Mouse (Mus musculus) adrenal gland, adult 2 months (tissue): ENCODE data around the gene Asb10. TPM values are rescaled to one million over a fixed set of nuclear protein-coding genes. Genes with fewer than 3 reads are reported as not detected.
"Not testable (repeated sequence)": the region's sequence is repeated elsewhere in the genome, so short reads cannot be mapped to it uniquely, and the experiment has no call there.

Experiments
- DNase-seq: peaks from one replicate; pipeline ENCODE4 v3.0.0; 2021
- long read RNA-seq: library from polyadenylated mRNA; stranded (forward); transcript quantifications from one replicate; pipeline ENCODE4 v2.0.0, GENCODE M21; 2021
- polyA plus RNA-seq: library from polyadenylated mRNA; depleted of rRNA; stranded (reverse); fragments of >200 nt; gene quantifications from 2 replicates; pipeline ENCODE4 v1.2.3, GENCODE M21; 2012; rRNA removed
- total RNA-seq, 2 experiments: library from RNA; stranded (reverse); gene quantifications; 2 replicates each; pipeline ENCODE4 v1.2.3; 2021

Gene Asb10
- total RNA-seq, result not detected
- 0.30 and 0.76 TPM in 2 replicates for polyA plus RNA-seq
- long read RNA-seq, result 0 reads

DNA sequence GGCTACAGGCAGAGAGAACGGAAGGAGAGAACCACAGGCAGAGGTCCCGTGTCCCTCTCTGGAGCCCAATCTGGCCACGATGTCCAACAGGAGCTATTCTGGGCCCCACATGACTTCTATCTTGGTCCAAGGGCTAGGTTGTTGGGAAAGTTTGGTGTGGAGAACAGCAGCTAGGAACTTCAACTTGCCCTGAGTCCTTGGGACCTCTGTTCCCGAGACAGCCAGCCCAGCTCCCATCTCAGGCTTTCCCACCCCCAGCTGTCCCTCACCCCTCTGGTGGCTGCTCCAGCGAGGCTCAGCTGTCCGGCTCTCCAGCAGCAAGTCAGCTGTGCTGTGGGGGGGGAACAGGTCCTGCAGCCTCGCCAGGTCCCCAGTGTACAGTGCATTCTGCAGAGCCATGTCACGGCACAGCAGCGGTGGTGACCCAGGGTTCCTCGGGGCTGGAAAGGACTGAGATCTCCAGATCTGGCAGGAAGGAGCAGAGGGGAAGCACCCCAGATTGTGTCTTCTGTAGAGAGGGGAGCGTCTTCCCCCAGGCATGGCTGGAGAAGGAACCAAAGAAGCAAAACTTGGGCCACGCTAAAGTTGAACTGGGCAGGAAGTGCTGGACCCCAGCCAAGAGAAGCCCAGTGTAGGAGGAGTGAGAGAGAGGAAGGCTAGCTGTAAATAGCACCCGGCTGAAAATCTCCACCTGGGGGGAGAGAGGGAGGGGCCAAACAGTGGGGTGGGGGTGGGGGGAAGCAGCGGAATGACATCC is at the start of gene Asb10:
Gene Asb10, minus strand, starts transcription at position 592 of the 757 bp plus-strand sequence.
- peak; percentile 51 for DNase-seq

DNA sequence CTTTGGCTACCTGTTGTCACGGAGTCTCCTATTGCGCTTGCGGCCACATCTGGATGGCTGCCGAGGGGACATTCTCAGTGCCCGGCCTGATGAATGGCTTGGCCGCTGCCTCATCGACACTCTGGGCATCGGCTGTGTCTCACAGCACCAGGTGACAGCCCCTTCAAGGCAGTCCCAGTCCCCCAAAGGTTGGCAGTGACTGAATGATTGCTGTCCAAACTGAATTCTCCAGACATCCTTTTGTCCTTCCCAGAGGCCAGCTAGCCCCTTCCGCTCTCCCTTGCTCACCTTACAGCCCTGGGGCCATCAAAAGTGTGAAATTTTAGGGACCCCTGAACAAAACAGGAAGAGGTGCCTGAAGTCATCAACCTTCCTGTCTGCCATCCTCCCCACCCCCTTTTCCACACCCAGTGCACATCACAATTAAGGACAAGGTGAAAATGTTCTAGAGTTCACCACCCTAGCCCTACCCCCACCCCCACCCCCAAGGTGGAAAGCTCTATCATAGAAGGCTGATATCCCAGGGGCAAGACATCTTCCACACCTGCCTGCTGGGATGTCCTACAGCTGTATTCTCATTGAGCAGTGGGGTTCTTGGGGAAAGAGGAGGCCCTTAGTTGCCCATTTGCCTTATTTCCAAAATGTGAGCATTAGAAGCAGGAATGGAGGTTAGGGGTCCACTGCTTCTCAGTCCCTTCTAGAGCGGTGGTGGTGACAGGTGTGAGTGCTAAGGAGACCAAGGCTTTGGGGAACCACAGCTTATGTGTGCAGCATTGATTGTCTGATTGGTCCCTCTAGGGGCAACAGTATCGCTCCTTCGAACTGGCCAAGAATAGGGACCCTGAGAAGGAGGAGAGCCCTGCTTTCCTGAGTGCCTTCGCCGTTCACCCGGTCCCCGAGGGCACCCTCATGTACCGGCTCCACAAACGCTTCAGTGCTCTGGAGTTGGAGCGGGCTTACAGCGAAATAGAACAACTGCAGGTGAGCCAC is 49.0 kb upstream of the Asb10 start:
- DNase-seq, result no peak

DNA sequence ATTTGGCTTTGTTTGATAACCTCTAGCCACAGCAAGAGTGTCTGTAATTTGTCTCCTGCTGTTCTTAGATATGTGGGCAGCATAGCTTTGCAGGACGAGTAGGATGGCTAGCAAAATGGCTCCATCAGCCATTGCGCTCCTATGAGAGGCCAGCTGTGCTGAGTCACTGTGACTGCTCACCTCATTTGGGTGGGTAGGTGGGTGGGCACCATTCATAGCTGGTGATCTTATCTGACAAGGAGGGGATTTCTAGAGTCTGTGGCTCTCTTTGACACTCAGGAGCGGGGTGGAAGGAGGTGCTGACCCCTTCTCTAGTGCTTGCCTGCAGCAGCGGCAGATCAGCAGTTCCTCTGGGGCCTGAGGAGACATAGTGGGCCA is 46.4 kb upstream of the Asb10 start:
- DNase-seq, result no peak

DNA sequence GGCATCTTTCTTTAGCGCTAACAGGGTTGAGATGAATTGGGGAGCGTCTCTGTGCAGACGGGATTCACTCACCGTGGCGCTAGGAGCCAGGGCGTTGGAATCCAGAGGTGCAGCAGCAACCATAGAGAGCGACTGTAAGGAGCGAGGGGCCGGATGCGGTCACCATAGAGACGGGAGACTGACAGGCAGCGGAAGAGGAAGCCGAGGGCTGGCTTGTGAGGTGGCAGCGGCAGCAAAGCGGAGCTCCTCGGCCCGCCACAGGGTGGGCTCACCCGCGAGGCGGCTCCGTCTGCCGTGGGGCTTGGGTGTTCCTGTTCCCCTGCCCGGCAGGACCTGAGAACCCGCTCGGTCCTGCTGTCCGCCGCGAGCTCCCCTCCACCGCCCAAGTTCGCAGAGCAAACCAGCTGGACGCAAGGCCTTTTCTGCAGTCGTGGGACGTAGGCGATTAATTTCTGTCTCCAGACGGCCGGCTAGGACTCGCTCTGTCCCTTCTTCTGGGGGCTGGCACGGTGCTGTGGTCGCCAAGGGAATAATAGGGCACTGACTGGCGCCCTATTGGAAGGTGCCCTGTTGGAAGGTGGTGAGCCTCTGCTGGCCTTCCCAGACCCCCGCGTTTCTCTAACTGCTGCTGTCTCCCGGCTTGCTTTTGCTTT is 45.9 kb upstream of the Asb10 start, which contains the start of gene Chpf2:
Gene Chpf2, plus strand, starts transcription at position 195 of the 653 bp plus-strand sequence.
- DNase-seq, result peak; percentile 90

DNA sequence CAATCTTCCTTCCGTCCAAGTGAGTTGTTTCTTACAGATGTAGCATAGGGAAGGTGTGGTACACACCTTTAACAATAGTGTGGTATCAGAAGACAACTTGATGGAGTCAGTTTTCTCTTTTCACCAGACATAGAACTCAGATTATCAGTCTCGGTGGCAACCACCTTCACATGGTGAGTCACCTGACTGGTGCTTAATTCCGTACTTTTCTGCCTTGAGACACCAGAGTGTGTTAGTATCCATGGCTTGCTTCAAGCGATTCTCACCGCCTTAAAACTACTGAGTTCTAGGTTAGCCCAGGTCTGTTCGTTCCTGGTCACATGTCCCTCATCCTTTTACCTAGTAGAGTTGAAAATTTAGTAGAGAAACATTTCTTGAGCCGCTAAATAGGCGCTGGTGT is 45.3 kb upstream of the Asb10 start:
- DNase-seq, result no peak

DNA sequence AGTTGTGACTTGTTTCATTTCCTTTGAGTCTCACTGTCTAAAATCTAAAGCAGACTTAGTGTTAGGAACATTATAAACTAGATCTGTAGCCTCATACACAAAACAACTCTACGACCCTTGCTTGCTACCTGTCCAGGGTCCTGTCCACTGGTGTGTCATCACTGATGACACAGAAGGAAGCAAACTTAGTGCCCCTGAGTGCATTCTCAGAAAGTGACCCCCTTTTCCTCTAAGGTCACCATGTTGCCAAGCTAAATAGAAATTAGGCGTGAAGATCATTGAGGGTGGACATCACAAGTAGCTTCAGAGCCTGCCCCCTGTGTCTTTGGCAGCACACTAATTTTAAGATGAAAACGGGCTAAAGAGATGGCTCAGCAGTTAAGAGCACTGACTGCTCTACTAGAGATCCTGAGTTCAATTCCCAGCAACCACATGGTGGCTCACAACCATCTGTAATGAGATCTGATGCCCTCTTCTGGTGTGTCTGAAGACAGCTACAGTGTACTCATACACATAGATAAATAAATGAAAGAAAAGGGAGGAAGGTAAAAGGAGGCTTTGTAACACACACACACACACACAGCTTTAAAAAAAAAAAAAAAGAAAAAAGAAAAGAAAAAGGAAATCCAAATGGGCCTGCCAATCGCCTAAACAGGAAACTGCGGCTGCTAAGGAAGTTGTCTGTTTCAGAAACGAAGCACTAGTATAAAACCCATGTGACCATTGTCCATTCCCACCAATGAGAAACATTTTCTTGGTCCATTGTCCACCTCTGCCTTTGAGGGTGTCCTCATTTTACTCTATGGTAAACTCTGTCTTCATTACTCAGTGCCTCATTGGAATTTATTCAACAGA is 37.6 kb upstream of the Asb10 start:
- DNase-seq, result no peak

GRCm38 (mm10) chr5:24577183-24577929 is 36.6 kb upstream of the Asb10 start, which contains the start of gene Abcf2:
TSS of gene Abcf2 (minus strand) at chr5:24577467.
- DNase-seq, result peak; percentile 100

- DNase-seq, result no peak
Observed at GRCm38 (mm10) chr5:24576801-24577182, 36.0 kb upstream of the Asb10 start.

- no peak for DNase-seq
Observed at GRCm38 (mm10) chr5:24575948-24576347, 35.2 kb upstream of the Asb10 start.

- no peak for DNase-seq
Observed at GRCm38 (mm10) chr5:24556709-24557108, 15.9 kb upstream of the Asb10 start, which contains the start of gene 4931409K22Rik. TSS of gene 4931409K22Rik (minus strand) at chr5:24556809.

DNA sequence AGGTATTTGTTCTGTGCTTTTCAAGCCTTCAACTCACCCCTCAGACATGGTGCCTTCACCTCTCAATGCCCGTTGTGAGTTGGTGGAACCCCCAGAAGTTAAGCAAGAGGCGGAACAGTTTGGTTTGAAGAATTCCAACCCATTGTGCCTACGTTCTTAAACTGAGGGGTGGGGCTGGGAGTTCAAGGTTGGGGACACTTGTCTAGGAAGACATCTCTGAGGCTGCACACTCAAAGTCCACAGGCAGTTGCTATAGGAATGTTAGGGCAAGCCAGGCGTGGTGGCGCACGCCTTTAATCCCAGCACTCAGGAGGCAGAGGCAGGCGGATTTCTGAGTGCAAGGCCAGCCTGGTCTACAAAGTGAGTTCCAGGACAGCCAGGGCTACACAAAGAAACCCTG is 14.6 kb upstream of the Asb10 start:
- DNase-seq, result not testable (repeated sequence)

DNA sequence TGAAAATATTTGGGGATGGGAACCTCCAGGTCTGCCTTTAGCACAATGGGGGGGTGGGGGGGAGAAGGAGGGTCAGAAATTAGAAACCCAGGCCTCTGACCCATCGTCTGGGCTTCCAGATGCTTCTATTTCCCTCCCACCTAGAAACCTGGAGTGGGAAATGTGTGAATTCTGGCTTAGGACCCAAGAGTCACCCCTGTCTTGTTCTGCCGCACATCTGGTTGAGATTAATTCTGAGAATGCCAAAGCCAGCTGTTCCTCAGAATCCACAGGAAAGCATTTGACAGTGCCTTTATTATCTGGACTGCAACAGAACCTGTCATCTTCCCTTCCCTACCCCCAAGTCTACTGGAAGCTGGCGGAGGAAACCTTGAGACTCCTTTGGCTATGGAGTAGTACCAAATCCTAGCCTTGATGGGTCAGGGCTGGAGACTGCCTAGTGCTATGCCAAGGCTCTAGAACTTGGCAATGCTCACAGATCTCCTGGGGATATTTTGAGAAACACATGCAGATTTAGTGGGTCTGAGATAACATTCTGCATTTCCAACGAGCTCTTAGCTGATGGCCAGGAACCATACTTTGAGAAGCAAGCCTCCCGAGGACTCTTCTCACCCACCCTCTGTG is 13.0 kb upstream of the Asb10 start:
- no peak for DNase-seq

GRCm38 (mm10) chr5:24551317-24551688 is 10.5 kb upstream of the Asb10 start:
- no peak for DNase-seq

GRCm38 (mm10) chr5:24550598-24551316 is 10.0 kb upstream of the Asb10 start:
- no peak for DNase-seq

DNA sequence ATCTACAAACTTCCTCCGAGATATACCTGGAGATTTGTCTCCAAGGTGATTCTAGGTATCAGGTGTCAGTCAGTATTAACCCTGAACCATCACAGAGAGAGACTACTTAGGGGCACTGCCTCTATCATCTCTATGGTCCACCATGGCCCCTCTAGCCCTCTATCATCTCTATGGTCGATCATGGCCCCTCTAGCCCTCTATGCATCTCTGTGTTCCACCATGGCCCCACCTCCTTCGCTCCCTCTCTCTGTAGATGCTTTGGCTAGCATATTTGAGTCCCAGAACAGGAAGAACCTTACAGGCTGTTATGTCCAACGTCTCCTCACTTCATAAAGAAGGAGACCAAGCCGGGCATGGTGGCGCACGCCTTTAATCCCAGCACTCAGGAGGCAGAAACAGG is 1.9 kb upstream of the Asb10 start:
- no peak for DNase-seq

DNA sequence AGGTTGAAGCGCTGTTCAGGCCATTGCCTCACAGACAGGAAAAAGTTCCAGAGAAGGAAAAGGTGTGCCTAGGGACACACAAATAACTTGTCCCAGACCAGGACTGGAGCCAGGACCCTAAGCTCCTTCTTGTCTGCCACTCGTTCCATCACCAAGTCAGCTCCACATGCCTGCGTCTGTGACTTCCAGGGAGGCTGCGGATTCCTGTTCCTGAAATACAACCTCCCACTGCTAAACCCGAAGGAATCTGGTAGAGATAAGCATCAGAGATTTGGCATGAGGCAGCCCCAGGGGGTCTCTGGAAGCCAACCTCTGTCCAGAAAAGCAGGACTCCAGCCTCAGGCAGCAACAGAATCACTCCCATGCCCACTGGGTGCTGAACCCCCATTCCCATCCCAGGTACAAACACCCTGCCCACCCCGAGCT is 379 bp upstream of the Asb10 start:
- no peak for DNase-seq

GRCm38 (mm10) chr5:24539571-24540296 is 1.0 kb downstream of the Asb10 start:
- no peak for DNase-seq

DNA sequence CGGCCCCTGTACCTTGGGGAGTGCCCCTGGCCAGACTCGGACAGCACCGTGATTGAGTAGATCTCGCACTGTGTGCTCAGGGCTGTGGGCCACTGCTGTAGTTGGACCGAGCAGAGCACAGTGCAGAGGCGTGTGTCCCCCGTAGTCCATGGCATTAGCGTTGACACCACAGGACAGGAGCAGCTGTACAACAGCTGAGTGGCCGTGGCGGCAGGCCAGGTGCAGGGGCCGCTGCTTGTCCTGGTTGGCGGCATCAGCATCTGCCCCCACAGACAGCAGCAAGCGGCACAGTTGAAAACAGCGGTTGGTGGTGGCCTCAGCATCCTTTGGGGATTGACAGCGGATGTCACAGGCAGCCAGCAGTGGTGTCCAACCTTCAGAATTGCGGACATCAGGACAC is 3.2 kb downstream of the Asb10 start:
- no peak for DNase-seq

- peak; percentile 66 for DNase-seq
Observed at GRCm38 (mm10) chr5:24536511-24536910, 4.3 kb downstream of the Asb10 start.
